Mouse (Mus musculus) left cerebral cortex, adult 8-10 months (tissue): ENCODE results near the gene Tex21. TPM values are rescaled to one million over a fixed set of nuclear protein-coding genes. Genes with fewer than 3 reads are reported as not detected.

Source experiments
- total RNA-seq, 4 experiments: library from RNA; stranded (reverse); gene quantifications; 2 replicates each; pipeline ENCODE4 v1.2.4; 2022

The Tex21 gene
- total RNA-seq, 4 experiments from 2014 or later = not detected

Other genes with a start within 250 kb of the Tex21 start
- under 1 TPM; 0.33 to 0.63 (median 0.59) TPM for gene Esr2, start 69.5 kb downstream of the Tex21 start, total RNA-seq
- gene Mthfd1, start 8.6 kb upstream of the Tex21 start, total RNA-seq = 10 to 100 TPM; 42.5 to 45.2 (median 42.9) TPM
- gene Akap5, start 78.1 kb upstream of the Tex21 start, total RNA-seq = 10 to 100 TPM; 87.0 to 91.3 (median 88.8) TPM
- gene Zbtb25, start 122.9 kb upstream of the Tex21 start, total RNA-seq = 10 to 100 TPM; 19.0 to 22.6 (median 20.8) TPM
- gene Zbtb1, start 123.5 kb upstream of the Tex21 start, total RNA-seq = 1 to 10 TPM; 5.4 to 6.0 (median 5.6) TPM
- gene Hspa2, start 157.4 kb upstream of the Tex21 start, total RNA-seq = 10 to 100 TPM; 52.3 to 62.4 (median 61.0) TPM
- 1 to 10 TPM in 3 of 4 experiments, under 1 TPM in 1; 0.74 to 2.7 (median 1.8) TPM for gene Ppp1r36, start 170.8 kb upstream of the Tex21 start, total RNA-seq